Mouse (Mus musculus) hindbrain, postnatal 0 days (tissue): ENCODE data around the gene Wdr47. TPM values are rescaled to one million over a fixed set of nuclear protein-coding genes. Genes with fewer than 3 reads are reported as not detected.
"Not testable (repeated sequence)": the region's sequence is repeated elsewhere in the genome, so short reads cannot be mapped to it uniquely, and the experiment has no call there.

Source experiments
- ATAC-seq: fragments of 200-750 bp; cut with Nextera tagmentation; 2 replicates; pipeline ENCODE4 v1.8.0; 2017; ENCODE audit warnings: mild to moderate bottlenecking, moderate TSS enrichment, moderate library complexity
- DNase-seq: peaks from one replicate; pipeline ENCODE4 v3.0.0-alpha.2; 2015; ENCODE audit warnings: low spot score
- H3K27ac ChIP-seq: fragments of 300-500 bp; sonication (generic); 2 replicates; pipeline ENCODE4 v1.5.1; 2014; ENCODE audit warnings: mild to moderate bottlenecking
- H3K27me3 ChIP-seq: fragments of 300-500 bp; sonication (generic); 2 replicates; pipeline ENCODE4 v1.6.1; 2014; ENCODE audit warnings: low read length, mixed read lengths; ENCODE audit not compliant: insufficient read depth
- H3K36me3 ChIP-seq: fragments of 300-500 bp; sonication (generic); 2 replicates; pipeline ENCODE4 v1.6.1; 2014; ENCODE audit warnings: low read length, mixed read lengths; ENCODE audit not compliant: insufficient read depth
- H3K4me1 ChIP-seq: fragments of 300-500 bp; sonication (generic); 2 replicates; pipeline ENCODE4 v1.6.1; 2014; ENCODE audit warnings: antibody characterized with exemption, low read length, mixed read lengths; ENCODE audit not compliant: insufficient read depth
- H3K4me2 ChIP-seq: fragments of 300-500 bp; sonication (generic); 2 replicates; pipeline ENCODE4 v1.6.1; 2014; ENCODE audit warnings: low read depth, mild to moderate bottlenecking, low read length, moderate library complexity, mixed read lengths
- H3K4me3 ChIP-seq: fragments of 300-500 bp; sonication (generic); 2 replicates; pipeline ENCODE4 v1.5.1; 2014; ENCODE audit warnings: low read length
- H3K9ac ChIP-seq: fragments of 300-500 bp; sonication (generic); replicated peaks from 2 replicates; pipeline ENCODE4 v1.6.1; 2014; ENCODE audit warnings: mild to moderate bottlenecking, low read length, moderate library complexity, mixed read lengths
- H3K9me3 ChIP-seq: fragments of 300-500 bp; sonication (generic); 2 replicates; pipeline ENCODE4 v1.6.1; 2016; ENCODE audit warnings: low read length, mixed read lengths
- CTCF ChIP-seq: IDR thresholded peaks from 2 replicates; pipeline ENCODE4 v1.5.1; 2016; ENCODE audit warnings: antibody characterized with exemption, control low read depth, low read depth
- WGBS: fragments of 180-500 bp; shearing (Covaris S2); extraction: QIAGEN DNeasy Blood & Tissue Kit; methylation state at CpG from one replicate; pipeline ENCODE4 v1.1.7; 2014; 5-methylcytosine and 5-hydroxymethylcytosine counted together
- polyA plus RNA-seq: library from polyadenylated mRNA; unstranded; fragments of >200 nt; fragmentation: Nextera tagmentation; extraction: Ambion mirVana; gene quantifications from 2 replicates; pipeline ENCODE4 v1.2.1, GENCODE M21; 2015
- total RNA-seq: library from RNA; depleted of rRNA; stranded (reverse); fragments of >200 nt; gene quantifications from 2 replicates; pipeline ENCODE4 v1.2.3, GENCODE M21; 2014

The Wdr47 gene
- total and polyA plus RNA-seq, 2 experiments from 2014 or later = 65.9 to 70.5 TPM

GRCm38 (mm10) chr3:108562777-108563271 is 28.3 kb upstream of the Wdr47 start:
- Histone ChIP-seq H3K9ac (peak overlapping the region; percentile 41; the same call in 1 of the 2 replicates), H3K9me3 (no peaks in the 10 kb centered on the region), H3K27ac (peak overlapping the region; percentile 90), H3K36me3 (peaks cover 8% of the 10 kb centered on the region; the same call in 1 of the 2 replicates), H3K27me3 (no peaks in the 10 kb centered on the region), H3K4me2 (peak overlapping the region; percentile 86), H3K4me1 (peaks cover 10% of the 10 kb centered on the region), H3K4me3 (peak overlapping the region; percentile 92)
- TF ChIP-seq CTCF = peak; percentile 59
- DNase-seq = peak; percentile 78
- WGBS = 10% methylated on average over 15 of the region's 15 CpGs
- peak; percentile 78 for ATAC-seq

GRCm38 (mm10) chr3:108563309-108563708 is 27.8 kb upstream of the Wdr47 start:
- Histone ChIP-seq H3K9me3 (no peaks in the 10 kb centered on the region), H3K4me1 (peaks cover 10% of the 10 kb centered on the region), H3K27ac (peak overlapping the region; percentile 90), H3K4me2 (peak overlapping the region; percentile 86), H3K4me3 (peak overlapping the region; percentile 92), H3K36me3 (peaks cover 3% of the 10 kb centered on the region; the same call in 1 of the 2 replicates), H3K27me3 (no peaks in the 10 kb centered on the region), H3K9ac (0 out of 2 replicates have a peak overlapping the region, but pooled peaks have one; percentile 41)
- peak; percentile 82 for TF ChIP-seq CTCF
- no peak for ATAC-seq
- WGBS = 2% methylated on average over 4 of the region's 4 CpGs
- DNase-seq = peak; percentile 92

GRCm38 (mm10) chr3:108567990-108568877 is 22.8 kb upstream of the Wdr47 start:
- no peaks in the 10 kb centered on the region for H3K27me3 ChIP-seq
- H3K4me2 ChIP-seq = no peak overlapping the region
- TF ChIP-seq CTCF = no peak
- H3K27ac ChIP-seq = peak overlapping the region; percentile 64
- WGBS = 12% methylated on average over 15 of the region's 15 CpGs
- peak; percentile 67 for ATAC-seq
- DNase-seq = peak; percentile 74
- 0 out of 2 replicates have a peak, but pooled peaks cover under 1% of the 10 kb centered on the region for H3K4me1 ChIP-seq
- no peak overlapping the region for H3K9ac ChIP-seq
- H3K36me3 ChIP-seq = no peaks in the 10 kb centered on the region
- H3K9me3 ChIP-seq = no peaks in the 10 kb centered on the region
- H3K4me3 ChIP-seq = no peak overlapping the region

- 47% methylated on average over 3 of the region's 3 CpGs for WGBS
- H3K4me3 ChIP-seq, H3K9me3 ChIP-seq, H3K4me2 ChIP-seq, H3K4me1 ChIP-seq, H3K27me3 ChIP-seq, H3K27ac ChIP-seq, ATAC-seq, DNase-seq, H3K9ac ChIP-seq, H3K36me3 ChIP-seq: not testable (repeated sequence)
These were observed 21.4 kb upstream of the Wdr47 start for GRCm38 (mm10) chr3:108569636-108570035.

GRCm38 (mm10) chr3:108570813-108571212 is 20.3 kb upstream of the Wdr47 start:
- Histone ChIP-seq H3K4me1 (no peaks in the 10 kb centered on the region), H3K4me2 (peak overlapping the region; percentile 78), H3K4me3 (no peak overlapping the region), H3K9ac (no peak overlapping the region), H3K27me3 (no peaks in the 10 kb centered on the region), H3K27ac (no peak overlapping the region), H3K36me3 (no peaks in the 10 kb centered on the region), H3K9me3 (no peaks in the 10 kb centered on the region)
- ATAC-seq (no peak; the same call in 1 of the 2 replicates), DNase-seq (no peak)
- WGBS = 89% methylated on average over 14 of the region's 14 CpGs
- no peak for TF ChIP-seq CTCF

GRCm38 (mm10) chr3:108571443-108572294 is 19.4 kb upstream of the Wdr47 start, which contains the start of gene Taf13:
Gene Taf13 (plus strand): TSS chr3:108571698.
- WGBS = 1% methylated on average over 42 of the region's 42 CpGs
- no peaks in the 10 kb centered on the region for H3K27me3 ChIP-seq
- H3K27ac ChIP-seq = peak within 1 kb of the TSS; percentile 76
- DNase-seq (peak; percentile 99), ATAC-seq (peak; percentile 98)
- H3K4me3 ChIP-seq = peak within 1 kb of the TSS; percentile 65
- H3K9me3 ChIP-seq = no peaks in the 10 kb centered on the region
- H3K9ac ChIP-seq = peak within 1 kb of the TSS; percentile 75
- no peak for TF ChIP-seq CTCF
- H3K4me1 ChIP-seq = no peaks in the 10 kb centered on the region
- H3K4me2 ChIP-seq = peak within 1 kb of the TSS; percentile 78
- no peaks in the 10 kb centered on the region for H3K36me3 ChIP-seq
